Mouse (Mus musculus): Measurements from ENCODE around the gene Zfp82.
"Not testable (repeated sequence)": the region's sequence is repeated elsewhere in the genome, so short reads cannot be mapped to it uniquely, and the experiment has no call there.

Gene Zfp82

GRCm38 (mm10) chr7:30072146-30073028, at the start of gene Zfp82:
TSS of gene Zfp82 (minus strand) at chr7:30072900.
- DNase-seq (ENCODE audit: low read depth, low spot score) = peak; percentile 74

DNA sequence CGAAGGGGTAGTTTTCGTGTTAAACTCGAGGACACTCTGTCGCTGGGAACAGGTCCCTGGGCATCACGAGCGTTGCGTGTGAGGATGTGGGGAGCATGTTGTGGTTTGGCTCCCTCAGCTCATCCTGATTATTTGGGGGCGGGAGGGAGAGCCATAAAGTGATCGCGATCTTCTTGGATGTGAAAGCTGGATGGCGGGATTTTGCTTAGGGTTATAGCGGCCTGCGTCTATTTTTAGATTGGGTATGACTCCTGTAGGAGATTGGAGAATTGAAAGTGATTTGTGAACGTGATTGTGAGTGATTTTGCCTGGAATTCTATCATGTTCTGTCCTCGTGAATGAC, 49.5 kb upstream of the Zfp82 start:
- DNase-seq (ENCODE audit: low read depth, low spot score) = peak; percentile 74

DNA sequence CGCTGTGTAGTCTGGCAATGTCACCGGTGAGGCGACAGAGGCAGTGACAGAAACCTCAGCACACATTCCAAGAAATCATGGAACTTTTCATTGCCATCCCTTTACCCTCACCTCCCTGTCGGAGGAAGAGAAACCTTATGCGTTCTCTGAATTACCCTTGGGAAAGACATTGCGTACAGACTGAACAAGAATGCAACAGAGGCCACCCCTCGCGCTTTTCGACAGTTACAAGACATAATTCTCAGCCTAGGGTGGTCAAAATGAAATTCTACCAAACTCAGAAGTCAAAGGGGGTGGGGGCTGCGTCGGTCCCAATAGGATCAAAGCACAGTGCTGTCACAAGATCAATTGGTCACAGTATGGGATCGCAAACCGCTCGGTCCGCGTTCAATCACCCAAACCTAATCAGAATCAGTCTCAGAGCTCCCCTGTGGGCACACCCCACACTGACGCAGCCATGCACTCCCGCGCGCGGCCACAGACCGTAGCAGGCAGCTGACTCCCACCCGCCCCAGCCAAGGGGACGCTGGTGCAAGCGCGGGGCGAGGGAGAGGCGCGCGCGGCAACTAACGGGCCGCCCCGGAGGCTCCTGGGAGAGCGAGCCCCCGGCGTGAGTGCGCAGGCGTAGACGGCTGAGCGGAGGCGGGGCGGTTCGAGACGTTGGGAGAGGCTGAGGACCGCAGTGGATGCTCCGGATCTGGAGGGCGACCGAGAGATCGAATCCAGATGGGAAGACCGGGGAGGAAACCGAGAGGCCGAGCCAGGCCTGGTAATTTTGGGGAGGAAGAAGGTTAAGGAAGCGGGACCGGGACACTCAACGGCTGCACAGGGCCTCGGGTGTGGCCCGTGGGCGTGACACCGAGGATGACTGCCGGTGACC, 48.8 kb upstream of the Zfp82 start, which contains the start of gene Zfp382:
Zfp382 (plus strand) TSS at position 635 of the 880 bp plus-strand sequence.
- DNase-seq (ENCODE audit: low read depth, low spot score) = peak; percentile 82

DNA sequence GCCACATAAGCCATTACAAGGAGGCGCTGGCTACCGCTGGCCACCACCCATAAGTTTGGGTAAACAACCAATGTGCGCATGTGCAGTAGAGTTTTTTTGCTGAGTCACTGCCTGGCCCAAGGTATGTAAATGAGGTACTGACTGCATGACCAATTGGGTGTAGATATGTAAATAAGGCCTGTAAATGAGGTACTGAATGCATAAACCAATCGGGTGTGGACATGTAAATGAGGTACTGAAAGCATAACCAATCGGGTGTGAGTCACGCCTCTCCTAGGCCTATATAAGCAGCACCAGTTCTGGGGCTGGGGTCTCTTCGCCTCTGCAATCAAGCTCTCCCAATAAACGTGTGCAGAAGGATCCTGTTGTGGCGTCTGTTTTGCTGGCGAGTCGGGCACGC, 45.2 kb upstream of the Zfp82 start:
- not testable (repeated sequence) for DNase-seq (ENCODE audit: low read depth, low spot score)

- DNase-seq (ENCODE audit: low read depth, low spot score) = no peak
These were observed 43.4 kb upstream of the Zfp82 start for GRCm38 (mm10) chr7:30116076-30116475.

DNA sequence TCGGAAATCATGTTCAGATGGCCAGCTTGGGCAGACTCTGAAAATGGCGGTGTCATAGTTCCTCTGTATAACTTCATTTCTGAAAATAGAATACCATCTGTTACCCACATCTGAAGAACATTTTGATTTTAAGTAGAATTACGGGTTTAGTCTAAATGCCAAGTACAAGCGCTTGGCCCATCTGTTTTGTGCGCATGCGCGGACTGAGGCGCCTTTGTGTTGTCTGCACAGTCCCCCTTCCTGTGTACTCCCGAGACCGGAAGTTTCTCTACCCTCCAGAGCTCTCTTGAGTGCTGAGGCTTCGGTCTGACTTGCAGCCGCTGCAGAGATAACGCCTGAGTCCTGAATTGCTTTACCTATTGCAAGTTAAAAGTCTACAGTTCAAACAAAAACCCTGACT, 26.6 kb upstream of the Zfp82 start:
- no peak for DNase-seq (ENCODE audit: low read depth, low spot score)

DNA sequence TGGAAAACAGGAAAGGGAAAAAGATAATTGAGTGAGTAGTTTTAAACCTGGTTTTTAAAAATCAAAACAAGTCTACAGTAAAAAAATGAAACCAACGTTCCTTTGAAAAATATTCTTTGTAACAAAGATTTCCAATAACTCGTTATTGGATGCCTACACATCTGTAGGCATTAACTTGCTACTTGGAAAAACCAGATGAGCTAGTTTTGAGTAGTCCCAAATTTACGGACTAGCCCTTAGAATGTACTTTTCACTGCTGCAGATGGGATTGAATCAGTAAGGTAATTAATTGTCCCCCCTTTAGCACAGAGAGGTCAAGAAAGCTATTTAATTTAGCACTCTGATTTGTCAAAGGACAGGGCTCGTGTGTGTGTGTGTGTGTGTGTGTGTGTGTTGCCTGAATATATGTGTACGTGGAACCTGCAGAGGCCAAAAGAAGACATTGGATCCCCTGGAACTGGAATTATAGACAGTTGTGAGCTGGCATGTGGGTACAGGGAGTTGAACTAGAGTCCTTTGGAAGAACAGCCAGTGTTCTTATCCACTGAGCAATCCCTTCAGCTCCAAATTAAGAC, 22.9 kb upstream of the Zfp82 start:
- DNase-seq (ENCODE audit: low read depth, low spot score) = peak; percentile 32

- DNase-seq (ENCODE audit: low read depth, low spot score) = peak; percentile 93
These were observed 22.1 kb upstream of the Zfp82 start, which contains the start of gene Zfp260 for GRCm38 (mm10) chr7:30094646-30095429. TSS of gene Zfp260 (plus strand) at chr7:30094777.

DNA sequence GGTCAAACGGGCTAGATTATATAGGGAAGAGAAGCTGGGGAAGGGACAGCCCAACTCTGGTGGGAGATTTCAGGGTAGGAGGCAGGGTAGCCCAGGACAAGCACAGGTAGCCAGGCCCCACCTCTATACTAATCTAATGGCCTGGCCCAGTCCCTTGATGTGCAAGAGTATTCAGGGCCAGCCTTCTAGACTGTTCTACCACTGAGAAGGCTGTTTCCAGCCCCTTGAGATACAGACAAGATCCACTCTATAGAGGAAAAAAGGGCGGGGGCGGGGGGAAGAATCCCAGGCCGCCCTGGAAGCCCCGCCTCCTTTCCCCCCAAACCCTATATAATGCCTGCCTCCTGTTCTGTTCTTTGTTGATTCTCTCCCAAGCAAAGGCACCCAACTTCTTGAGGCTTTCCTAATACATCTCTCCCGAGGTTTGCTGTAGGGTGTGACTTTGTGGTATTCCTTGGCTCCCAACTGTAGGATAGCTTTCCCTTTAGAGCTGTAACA, 21.3 kb upstream of the Zfp82 start:
- no peak for DNase-seq (ENCODE audit: low read depth, low spot score)

- no peak for DNase-seq (ENCODE audit: low read depth, low spot score)
These were observed 20.0 kb upstream of the Zfp82 start for GRCm38 (mm10) chr7:30092666-30093065.

- peak; percentile 69 for DNase-seq (ENCODE audit: low read depth, low spot score)
These were observed 18.4 kb upstream of the Zfp82 start for GRCm38 (mm10) chr7:30090970-30091585.

GRCm38 (mm10) chr7:30090092-30090969, 17.6 kb upstream of the Zfp82 start, which contains the start of the genes Gm26920 and Zfp566:
TSS of gene Gm26920 (minus strand) at chr7:30090410.
TSS of gene Zfp566 (minus strand) at chr7:30090527.
- peak; percentile 97 for DNase-seq (ENCODE audit: low read depth, low spot score)

- DNase-seq (ENCODE audit: low read depth, low spot score) = no peak
These were observed 16.7 kb upstream of the Zfp82 start for GRCm38 (mm10) chr7:30089405-30089804.

DNA sequence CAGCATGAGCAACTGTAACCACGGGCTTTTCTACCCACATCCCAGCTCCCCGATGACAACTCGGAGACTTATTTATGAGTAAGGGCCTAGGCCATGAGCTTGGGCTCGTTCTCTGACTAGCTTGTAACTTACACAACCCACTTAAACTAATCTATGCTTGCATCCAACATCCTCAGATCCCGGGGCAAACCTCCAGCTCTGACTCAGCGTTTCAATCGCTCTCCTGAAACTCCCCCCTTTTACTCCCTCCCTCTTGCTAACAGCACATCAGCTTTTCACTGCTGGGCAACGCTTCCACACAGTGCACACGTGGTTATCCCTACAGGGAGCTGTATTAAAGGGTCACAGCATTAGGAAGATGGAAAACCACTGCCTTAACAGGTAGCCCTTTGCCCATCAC, 13.8 kb upstream of the Zfp82 start:
- DNase-seq (ENCODE audit: low read depth, low spot score) = peak; percentile 89

- no peak for DNase-seq (ENCODE audit: low read depth, low spot score)
These were observed 8.1 kb downstream of the Zfp82 start for GRCm38 (mm10) chr7:30064622-30065021.

DNA sequence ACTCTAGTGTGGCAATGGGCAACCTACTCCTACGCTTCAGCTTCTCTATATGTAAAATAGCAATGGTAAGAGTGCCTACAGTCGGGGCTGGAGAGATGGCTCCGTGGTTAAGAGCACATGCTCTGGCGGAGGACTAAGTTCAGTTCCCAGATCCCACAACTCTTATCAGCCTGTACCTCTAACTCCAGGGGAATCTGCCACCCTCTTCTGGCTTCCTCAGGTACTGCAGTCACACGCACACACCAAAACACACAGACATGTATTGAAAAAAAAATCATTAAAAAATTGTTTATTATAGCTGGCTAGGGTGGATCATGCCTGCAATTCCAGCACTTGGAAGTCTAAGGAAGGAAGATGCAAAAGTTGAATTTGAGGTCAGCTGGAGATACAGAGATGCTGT, 10.2 kb downstream of the Zfp82 start:
- peak; percentile 33 for DNase-seq (ENCODE audit: low read depth, low spot score)

- no peak for DNase-seq (ENCODE audit: low read depth, low spot score)
These were observed 12.4 kb downstream of the Zfp82 start for GRCm38 (mm10) chr7:30060341-30060740.

DNA sequence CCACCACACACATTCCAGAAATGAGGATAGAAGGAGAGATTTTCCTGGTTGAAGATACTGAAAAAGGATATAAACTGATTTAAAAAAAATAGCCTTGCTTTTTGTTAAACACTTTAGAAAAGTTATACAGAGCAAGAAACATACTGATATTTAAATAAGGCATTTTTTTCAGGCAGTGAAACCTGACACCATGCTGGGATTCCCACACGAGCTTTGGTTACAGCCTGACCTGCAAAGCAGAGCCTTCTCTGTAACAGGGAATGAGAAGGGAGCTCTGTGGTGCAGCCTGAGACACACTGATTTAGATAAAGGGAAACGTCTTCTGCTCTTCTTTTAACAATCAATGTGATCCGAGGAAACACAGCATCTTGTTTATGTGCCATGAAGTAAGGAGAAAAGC, 19.1 kb downstream of the Zfp82 start:
- DNase-seq (ENCODE audit: low read depth, low spot score) = peak; percentile 45

GRCm38 (mm10) chr7:30050882-30051548, 21.7 kb downstream of the Zfp82 start, which contains the start of gene Zfp14:
TSS of gene Zfp14 (minus strand) at chr7:30051380.
- peak; percentile 81 for DNase-seq (ENCODE audit: low read depth, low spot score)
